Mouse (Mus musculus) cortical plate, adult 2 months (tissue): ENCODE results near the gene Rin2. TPM values are rescaled to one million over a fixed set of nuclear protein-coding genes. Genes with fewer than 3 reads are reported as not detected.
"Not testable (repeated sequence)": the region's sequence is repeated elsewhere in the genome, so short reads cannot be mapped to it uniquely, and the experiment has no call there.

ENCODE experiments used
- H3K27ac ChIP-seq: fragments of 200-500 bp; 2 replicates; pipeline ENCODE4 v1.5.1; 2012; ENCODE audit warnings: low read length, control low read depth, inconsistent platforms; ENCODE audit not compliant: insufficient read depth
- H3K4me1 ChIP-seq: fragments of 200-500 bp; 2 replicates; pipeline ENCODE4 v1.6.1; 2011; ENCODE audit warnings: low read length; ENCODE audit not compliant: control insufficient read depth, insufficient read depth
- H3K4me3 ChIP-seq: fragments of 200-500 bp; 2 replicates; pipeline ENCODE4 v1.5.1; 2011; ENCODE audit warnings: mild to moderate bottlenecking, low read length, control low read depth; ENCODE audit not compliant: insufficient read depth
- CTCF ChIP-seq: fragments of 200-500 bp; IDR thresholded peaks from 2 replicates; pipeline ENCODE4 v1.5.1; 2011; ENCODE audit warnings: mild to moderate bottlenecking, control low read depth, low read length; ENCODE audit not compliant: insufficient read depth; ENCODE audit errors: extremely low read depth
- POLR2A ChIP-seq: fragments of 200-500 bp; IDR thresholded peaks from 2 replicates; pipeline ENCODE4 v1.6.1; 2011; ENCODE audit warnings: mild to moderate bottlenecking, low read length, control low read depth; ENCODE audit not compliant: insufficient read depth; ENCODE audit errors: extremely low read depth
- polyA plus RNA-seq: library from polyadenylated mRNA; depleted of rRNA; stranded (reverse); fragments of >200 nt; gene quantifications from 2 replicates; pipeline ENCODE4 v1.2.3, GENCODE M21; 2012

The Rin2 gene
- polyA plus RNA-seq, 1 experiment: 16.9 TPM

- Histone ChIP-seq H3K4me1 (peaks cover 12% of the 10 kb centered on the region), H3K27ac (peak overlapping the region; percentile 66; the same call in 1 of the 2 replicates), H3K4me3 (no peak overlapping the region)
- no peak for TF ChIP-seq POLR2A
- TF ChIP-seq CTCF: peak; percentile 44; the same call in 1 of the 2 replicates
Measured at GRCm38 (mm10) chr2:145887937-145888765, 213.1 kb downstream of the Rin2 start.

GRCm38 (mm10) chr2:145888766-145889480, 213.9 kb downstream of the Rin2 start:
- no peak overlapping the region for H3K4me3 ChIP-seq
- H3K4me1 ChIP-seq: peaks cover 12% of the 10 kb centered on the region
- peak overlapping the region; percentile 66 for H3K27ac ChIP-seq
- no peak for TF ChIP-seq CTCF
- TF ChIP-seq POLR2A: no peak

GRCm38 (mm10) chr2:145890571-145890970, 215.6 kb downstream of the Rin2 start:
- Histone ChIP-seq H3K27ac (no peak overlapping the region), H3K4me1 (peaks cover 7% of the 10 kb centered on the region), H3K4me3 (no peak overlapping the region)
- TF ChIP-seq CTCF (no peak), POLR2A (no peak)

DNA sequence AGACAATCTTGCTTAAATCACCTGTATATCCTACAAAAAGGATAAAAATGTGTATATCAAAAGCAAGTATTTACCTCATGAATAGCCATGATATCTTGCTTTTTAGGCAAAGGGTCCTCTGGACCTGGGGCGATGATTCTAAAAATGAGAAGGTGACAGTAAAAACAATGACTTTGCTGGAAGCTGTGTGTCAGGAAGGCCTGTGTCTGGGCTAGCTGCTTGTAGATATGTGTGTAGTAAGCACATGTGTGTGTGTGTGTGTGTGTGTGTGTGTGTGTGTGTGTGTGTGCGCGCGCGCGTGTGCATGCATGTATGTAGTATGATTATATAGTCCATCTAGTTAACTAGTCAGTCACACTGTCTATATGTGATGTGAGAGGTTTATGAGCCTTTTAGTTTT, 218.7 kb downstream of the Rin2 start:
- H3K4me3 ChIP-seq: no peak overlapping the region
- TF ChIP-seq CTCF: no peak
- TF ChIP-seq POLR2A: no peak
- H3K27ac ChIP-seq: no peak overlapping the region
- H3K4me1 ChIP-seq: peaks cover 5% of the 10 kb centered on the region

- Histone ChIP-seq H3K27ac (no peak overlapping the region), H3K4me1 (no peaks in the 10 kb centered on the region)
Measured at GRCm38 (mm10) chr2:145898106-145898505, 223.1 kb downstream of the Rin2 start.

DNA sequence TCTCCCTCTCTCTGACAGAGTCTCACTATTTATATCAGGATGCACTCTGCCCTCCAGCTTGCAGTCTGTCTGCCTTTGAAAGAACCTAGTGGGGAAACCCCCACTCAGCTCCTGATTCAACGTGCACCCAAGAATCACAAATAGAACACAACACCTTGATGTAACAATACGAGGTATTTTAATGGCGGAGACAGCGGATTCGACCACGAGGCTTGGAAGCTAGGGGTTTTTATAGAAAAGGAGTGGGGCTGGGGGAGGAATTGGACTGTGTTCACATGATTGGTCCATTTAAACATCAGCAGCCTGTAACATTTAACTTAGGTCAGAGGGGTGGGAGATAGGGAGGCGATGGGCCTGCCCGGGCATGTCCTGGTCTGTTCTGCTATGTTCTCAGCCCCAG, 225.3 kb downstream of the Rin2 start:
- H3K4me3 ChIP-seq, H3K27ac ChIP-seq, H3K4me1 ChIP-seq: not testable (repeated sequence)

More at GRCm38 (mm10) chr2:145898106-145898505, 223.1 kb downstream of the Rin2 start:
- TF ChIP-seq CTCF: no peak
- no peak for TF ChIP-seq POLR2A
- no peak overlapping the region for H3K4me3 ChIP-seq

DNA sequence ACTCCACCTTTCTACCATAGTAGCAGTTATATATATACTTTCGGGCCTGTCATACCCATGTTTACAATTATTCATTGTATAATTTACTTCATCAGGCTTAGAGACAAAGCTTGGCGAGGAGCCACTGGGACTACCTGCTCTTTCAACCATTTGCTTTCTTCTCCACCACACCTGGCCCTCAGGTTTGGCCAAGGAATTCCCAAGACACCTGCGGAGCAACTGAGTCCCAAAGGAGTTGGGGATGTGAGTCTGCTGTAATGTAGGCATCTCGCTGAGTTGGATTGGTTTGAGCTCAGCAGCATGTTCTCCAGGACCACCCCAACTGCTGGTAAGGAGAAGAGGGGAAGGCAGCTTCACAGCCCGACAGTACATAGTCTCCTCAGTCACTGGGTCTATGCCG, 226.8 kb downstream of the Rin2 start, which contains the start of gene Naa20:
Gene Naa20, plus strand, starts transcription at position 239 of the 400 bp plus-strand sequence.
- Histone ChIP-seq H3K4me1 (peaks cover 11% of the 10 kb centered on the region; the same call in 1 of the 2 replicates), H3K27ac (no peak within 1 kb of the TSS), H3K4me3 (peak within 1 kb of the TSS; percentile 75)
- TF ChIP-seq CTCF: no peak
- no peak for TF ChIP-seq POLR2A

GRCm38 (mm10) chr2:145903061-145903901, 228.3 kb downstream of the Rin2 start:
- Histone ChIP-seq H3K27ac (peak overlapping the region; percentile 84), H3K4me1 (peaks cover 11% of the 10 kb centered on the region; the same call in 1 of the 2 replicates), H3K4me3 (peak overlapping the region; percentile 75)
- peak; percentile 51 for TF ChIP-seq CTCF
- TF ChIP-seq POLR2A: peak; percentile 68; the same call in 1 of the 2 replicates

DNA sequence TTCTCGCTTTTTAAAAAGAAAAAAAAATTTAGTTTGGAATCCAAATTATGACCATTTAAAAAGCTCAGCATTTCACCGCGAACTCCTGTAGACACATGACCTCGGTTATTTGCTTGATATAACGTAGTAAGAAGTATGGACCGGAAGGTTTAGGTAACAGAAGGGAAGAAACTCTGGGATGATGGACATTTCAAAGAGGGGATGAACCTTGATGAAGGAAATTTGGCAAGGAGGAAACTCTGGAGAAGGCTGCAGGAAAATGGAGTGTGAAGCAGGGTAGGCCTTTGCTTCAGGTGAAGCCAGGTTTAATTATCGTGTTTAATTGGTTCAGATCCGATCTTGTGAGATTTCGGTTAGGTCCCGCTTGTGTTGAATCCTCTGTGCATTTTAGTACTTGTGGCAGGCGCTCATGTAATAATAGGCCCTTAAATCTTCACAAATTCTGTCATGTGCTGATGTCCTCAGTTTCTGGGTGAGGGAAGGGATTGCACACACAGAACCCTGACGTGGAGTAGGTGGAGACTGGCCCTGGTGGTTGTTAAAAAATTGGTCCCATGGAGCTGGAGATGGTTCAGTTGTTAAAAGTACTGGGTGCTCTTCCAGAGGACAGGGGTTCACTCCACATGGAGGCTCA, 229.1 kb downstream of the Rin2 start:
- H3K4me3 ChIP-seq: peak overlapping the region; percentile 75
- TF ChIP-seq POLR2A (no peak), CTCF (no peak)
- H3K4me1 ChIP-seq: peaks cover 11% of the 10 kb centered on the region; the same call in 1 of the 2 replicates
- H3K27ac ChIP-seq: no peak overlapping the region
